Mouse (Mus musculus) heart, postnatal 0 days (tissue): ENCODE data around the gene Nlrc5. TPM values are rescaled to one million over a fixed set of nuclear protein-coding genes. Genes with fewer than 3 reads are reported as not detected.

ENCODE experiments used
- ATAC-seq: fragments of 200-750 bp; cut with Nextera tagmentation; 2 replicates; pipeline ENCODE4 v1.8.0; 2017; ENCODE audit warnings: low read depth, moderate number of reproducible peaks, moderate library complexity; ENCODE audit not compliant: insufficient read depth
- DNase-seq: peaks from one replicate; pipeline ENCODE4 v3.0.0-alpha.2; 2016; ENCODE audit warnings: low spot score
- H3K27ac ChIP-seq: fragments of 300-500 bp; sonication (generic); 2 replicates; pipeline ENCODE4 v1.5.1; 2014; ENCODE audit warnings: low read depth, mild to moderate bottlenecking
- H3K27me3 ChIP-seq: fragments of 300-500 bp; sonication (generic); 2 replicates; pipeline ENCODE4 v1.6.1; 2014; ENCODE audit warnings: low read length, mixed read lengths; ENCODE audit not compliant: control insufficient read depth, insufficient read depth
- H3K36me3 ChIP-seq: fragments of 300-500 bp; sonication (generic); replicated peaks from 2 replicates; pipeline ENCODE4 v1.6.1; 2014; ENCODE audit warnings: low read length, mixed read lengths; ENCODE audit not compliant: control insufficient read depth, insufficient read depth
- H3K4me1 ChIP-seq: fragments of 300-500 bp; sonication (generic); 2 replicates; pipeline ENCODE4 v1.6.1; 2014; ENCODE audit warnings: antibody characterized with exemption; ENCODE audit not compliant: control insufficient read depth, insufficient read depth
- H3K4me2 ChIP-seq: fragments of 300-500 bp; sonication (generic); 2 replicates; pipeline ENCODE4 v1.6.1; 2014; ENCODE audit warnings: low read depth, mild to moderate bottlenecking, low read length, moderate library complexity
- H3K4me3 ChIP-seq: fragments of 300-500 bp; sonication (generic); 2 replicates; pipeline ENCODE4 v1.5.1; 2014; ENCODE audit warnings: low read depth, low read length
- H3K9ac ChIP-seq: fragments of 300-500 bp; sonication (generic); replicated peaks from 2 replicates; pipeline ENCODE4 v1.6.1; 2014; ENCODE audit warnings: low read depth, low read length, mixed read lengths
- H3K9me3 ChIP-seq: fragments of 300-500 bp; sonication (generic); replicated peaks from 2 replicates; pipeline ENCODE4 v1.6.1; 2016; ENCODE audit warnings: low read length; ENCODE audit not compliant: control insufficient read depth
- CTCF ChIP-seq: IDR thresholded peaks from 2 replicates; pipeline ENCODE4 v1.5.1; 2016; ENCODE audit warnings: antibody characterized with exemption, control low read depth, low read depth
- EP300 ChIP-seq: IDR thresholded peaks from 2 replicates; pipeline ENCODE4 v1.6.1; 2016; ENCODE audit warnings: antibody characterized with exemption, low read depth
- WGBS: fragments of 180-500 bp; shearing (Covaris S2); extraction: QIAGEN DNeasy Blood & Tissue Kit; methylation state at CpG from one replicate; pipeline ENCODE4 v1.1.7; 2014; 5-methylcytosine and 5-hydroxymethylcytosine counted together
- polyA plus RNA-seq: library from polyadenylated mRNA; unstranded; fragments of >200 nt; fragmentation: Nextera tagmentation; extraction: Ambion mirVana; gene quantifications from 2 replicates; pipeline ENCODE4 v1.2.1, GENCODE M21; 2015
- total RNA-seq: library from RNA; depleted of rRNA; stranded (reverse); fragments of >200 nt; gene quantifications from 2 replicates; pipeline ENCODE4 v1.2.3, GENCODE M21; 2014; ENCODE audit warnings: low replicate concordance

The Nlrc5 gene
- total and polyA plus RNA-seq, 2 experiments from 2014 or later: 0.11 to 3.1 TPM

DNA sequence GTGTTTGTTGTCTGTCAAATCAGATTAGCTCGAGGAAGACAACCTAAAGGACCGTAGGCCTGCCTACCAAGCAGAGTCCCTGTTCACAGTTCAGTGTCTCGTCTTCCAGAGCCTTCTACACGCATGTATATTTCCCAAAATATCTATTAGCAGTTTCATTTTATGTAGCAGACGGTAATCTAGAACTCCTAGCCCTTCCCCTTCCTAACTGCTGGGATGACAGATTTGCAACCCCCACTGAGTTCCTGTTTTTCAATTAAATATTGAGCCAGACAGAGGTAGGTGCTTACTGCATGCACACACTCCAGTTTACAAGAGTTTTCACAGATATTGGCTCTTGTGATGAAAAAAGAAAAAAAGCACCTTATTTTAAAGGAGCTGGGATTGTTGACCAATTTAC, 115.3 kb downstream of the Nlrc5 start:
- peak overlapping the region; percentile 18; the same call in 1 of the 2 replicates for H3K27ac ChIP-seq
- no peak for ATAC-seq

DNA sequence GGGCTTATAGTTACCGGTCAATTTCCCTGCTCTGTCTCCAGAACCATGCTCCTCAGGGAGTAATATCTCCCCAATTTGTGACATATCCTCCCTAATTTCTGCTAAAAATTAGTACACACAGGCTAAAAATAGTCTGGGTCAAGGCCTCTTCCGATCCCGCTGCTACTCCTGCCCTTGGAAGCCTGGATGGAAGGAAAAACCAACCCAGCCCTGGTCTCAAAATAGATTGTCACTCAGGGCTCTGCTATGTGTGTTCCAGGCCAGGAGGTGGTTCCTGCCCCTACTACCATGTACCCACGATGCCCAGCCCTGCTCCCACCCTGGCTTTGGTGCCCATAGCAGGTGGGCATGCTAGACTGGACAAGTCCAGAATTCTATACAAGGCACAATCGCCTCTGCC, 115.8 kb downstream of the Nlrc5 start:
- H3K9me3 ChIP-seq: no peaks in the 10 kb centered on the region
- ATAC-seq (peak; percentile 72), DNase-seq (no peak)
- H3K4me3 ChIP-seq: no peak overlapping the region
- peak overlapping the region; percentile 18; the same call in 1 of the 2 replicates for H3K27ac ChIP-seq
- TF ChIP-seq CTCF (no peak), EP300 (no peak)
- no peaks in the 10 kb centered on the region for H3K36me3 ChIP-seq
- 36% methylated on average over 5 of the region's 5 CpGs for WGBS
- no peak overlapping the region for H3K4me2 ChIP-seq
- H3K9ac ChIP-seq: no peak overlapping the region
- H3K27me3 ChIP-seq: no peaks in the 10 kb centered on the region
- peaks cover 11% of the 10 kb centered on the region; the same call in 1 of the 2 replicates for H3K4me1 ChIP-seq

More for the DNA sequence above, 115.3 kb downstream of the Nlrc5 start:
- 53% methylated on average over 5 of the region's 5 CpGs for WGBS
- DNase-seq: no peak
- no peak for TF ChIP-seq CTCF
- TF ChIP-seq EP300: no peak
- no peaks in the 10 kb centered on the region for H3K36me3 ChIP-seq
- H3K4me1 ChIP-seq: peaks cover 11% of the 10 kb centered on the region; the same call in 1 of the 2 replicates
- no peak overlapping the region for H3K4me2 ChIP-seq
- H3K9ac ChIP-seq: no peak overlapping the region
- H3K27me3 ChIP-seq: no peaks in the 10 kb centered on the region
- H3K4me3 ChIP-seq: no peak overlapping the region
- H3K9me3 ChIP-seq: no peaks in the 10 kb centered on the region

DNA sequence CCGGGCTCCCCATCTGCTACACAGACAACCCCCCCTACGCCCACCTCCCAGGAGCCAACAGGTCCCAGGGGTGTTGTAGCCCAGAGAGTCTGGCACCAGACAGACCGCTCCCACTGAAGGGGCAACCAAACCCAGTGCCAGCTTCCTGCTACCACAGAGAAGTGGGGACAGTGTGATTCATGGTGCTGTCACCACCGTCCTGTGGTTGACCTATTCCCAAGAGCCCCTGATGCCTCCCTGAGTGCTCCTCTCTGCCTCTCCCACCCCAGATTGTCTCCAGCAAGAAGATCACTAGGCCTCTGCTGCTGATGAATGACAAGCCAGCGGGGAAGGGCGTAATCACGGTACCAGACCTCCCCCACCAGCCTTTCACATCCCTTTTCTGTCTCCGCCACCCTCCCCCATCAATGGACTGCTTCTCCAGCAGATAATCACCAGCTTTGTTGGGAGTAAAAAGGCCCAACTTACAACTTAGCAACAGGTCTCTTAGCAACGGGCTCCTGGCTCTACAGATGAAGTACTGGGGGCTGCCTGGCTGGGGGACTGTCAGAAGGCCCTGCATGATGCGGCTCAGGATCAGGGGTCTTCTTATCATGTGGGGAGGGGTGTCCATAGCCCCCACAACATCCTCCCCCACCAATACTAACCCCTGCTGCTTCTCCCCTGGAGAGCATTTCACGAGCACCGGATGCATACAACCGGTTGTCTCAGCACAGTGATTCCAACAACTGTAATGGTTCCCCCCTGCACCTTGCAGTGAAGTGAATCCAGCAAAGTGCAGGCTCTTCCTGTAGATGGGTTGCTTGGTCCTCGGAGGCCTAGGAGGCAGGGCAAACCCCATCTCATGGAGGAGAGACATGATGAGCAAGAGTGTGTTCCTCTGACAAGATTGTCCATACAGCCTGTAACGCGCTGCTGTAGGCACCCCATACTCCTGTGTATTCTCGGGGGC, 117.6 kb downstream of the Nlrc5 start:
- Histone ChIP-seq H3K36me3 (no peaks in the 10 kb centered on the region), H3K4me2 (no peak overlapping the region), H3K9me3 (no peaks in the 10 kb centered on the region), H3K4me1 (peaks cover 11% of the 10 kb centered on the region; the same call in 1 of the 2 replicates), H3K27me3 (no peaks in the 10 kb centered on the region), H3K9ac (no peak overlapping the region), H3K4me3 (no peak overlapping the region), H3K27ac (no peak overlapping the region)
- ATAC-seq (no peak), DNase-seq (no peak)
- TF ChIP-seq CTCF: no peak
- no peak for TF ChIP-seq EP300
- WGBS: 66% methylated on average over 17 of the region's 17 CpGs

DNA sequence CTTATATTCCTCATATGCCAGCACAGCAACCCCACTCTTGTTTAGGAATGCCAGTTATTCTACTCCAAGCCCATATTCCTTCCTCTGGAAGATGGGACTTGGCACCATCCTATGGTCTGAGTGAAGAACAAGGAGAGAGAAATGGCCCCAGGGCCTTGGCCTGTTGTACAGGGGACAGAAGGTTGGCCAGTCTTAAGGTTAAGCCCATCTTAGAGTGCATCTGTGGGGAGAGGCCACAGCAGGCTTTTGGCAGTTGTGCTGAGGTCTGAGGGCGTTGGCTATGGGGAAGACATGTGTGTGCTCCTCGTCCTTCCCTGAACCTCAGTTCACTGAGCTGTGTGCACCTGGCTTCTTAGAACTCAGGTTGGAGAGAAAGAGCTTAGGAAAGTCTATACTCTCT, 118.5 kb downstream of the Nlrc5 start:
- TF ChIP-seq EP300: no peak
- no peak for TF ChIP-seq CTCF
- H3K36me3 ChIP-seq: no peaks in the 10 kb centered on the region
- no peak overlapping the region for H3K27ac ChIP-seq
- H3K9ac ChIP-seq: no peak overlapping the region
- H3K27me3 ChIP-seq: no peaks in the 10 kb centered on the region
- WGBS: 93% methylated on average over 2 of the region's 2 CpGs
- no peaks in the 10 kb centered on the region for H3K9me3 ChIP-seq
- peaks cover 11% of the 10 kb centered on the region; the same call in 1 of the 2 replicates for H3K4me1 ChIP-seq
- H3K4me3 ChIP-seq: no peak overlapping the region
- no peak overlapping the region for H3K4me2 ChIP-seq
- ATAC-seq: no peak
- DNase-seq: no peak

DNA sequence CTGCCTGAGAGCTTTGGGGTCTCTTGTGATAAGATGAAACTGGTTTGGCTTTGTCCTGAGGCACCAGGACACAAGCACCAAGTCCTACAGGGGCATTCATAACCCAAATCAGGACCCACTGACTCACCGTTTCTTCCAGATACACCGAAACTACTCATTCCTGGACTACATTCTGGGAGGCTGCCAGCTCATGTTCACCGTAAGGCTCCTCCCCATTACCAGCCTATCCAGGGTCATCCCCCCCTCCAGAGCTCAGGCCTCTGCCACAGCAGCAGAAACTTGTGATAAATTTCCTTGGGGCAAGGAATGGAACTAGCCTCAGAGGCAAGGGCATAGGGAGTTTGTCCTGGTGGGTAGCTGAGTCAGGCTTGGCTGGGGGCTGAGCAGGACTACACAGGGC, 123.1 kb downstream of the Nlrc5 start:
- H3K9me3 ChIP-seq: no peaks in the 10 kb centered on the region
- no peaks in the 10 kb centered on the region for H3K4me1 ChIP-seq
- H3K9ac ChIP-seq: no peak overlapping the region
- H3K4me3 ChIP-seq: no peak overlapping the region
- DNase-seq (no peak), ATAC-seq (no peak)
- H3K27me3 ChIP-seq: no peaks in the 10 kb centered on the region
- H3K4me2 ChIP-seq: no peak overlapping the region
- TF ChIP-seq EP300 (no peak), CTCF (no peak)
- no peaks in the 10 kb centered on the region for H3K36me3 ChIP-seq
- H3K27ac ChIP-seq: no peak overlapping the region
- WGBS: 53% methylated on average over 3 of the region's 3 CpGs
